Mouse (Mus musculus) heart, adult 18-20 months (tissue): ENCODE results near the gene Pik3ap1. TPM values are rescaled to one million over a fixed set of nuclear protein-coding genes. Genes with fewer than 3 reads are reported as not detected.
A peak's percentile ranks its signal among the peaks of the same experiment; 100 is the strongest.
"Not testable (repeated sequence)": the region's sequence is repeated elsewhere in the genome, so short reads cannot be mapped to it uniquely, and the experiment has no call there.

ENCODE experiments used
- DNase-seq, 2 experiments: peaks; one replicate each; pipeline ENCODE4 v3.0.0; 2021 to 2022; ENCODE audit warnings: mixed read lengths in 1 of 2
- long read RNA-seq, 2 experiments: library from polyadenylated mRNA; stranded (forward); transcript quantifications; one replicate each; pipeline ENCODE4 v2.0.0; 2021
- total RNA-seq, 2 experiments: library from RNA; stranded (reverse); gene quantifications; 2 replicates each; pipeline ENCODE4 v1.2.3; 2021

The Pik3ap1 gene
- 1 to 10 TPM; 1.0 to 2.5 TPM for total RNA-seq
- long read RNA-seq, experiment 1, result 0 reads
- long read RNA-seq, experiment 2, partial matches to known transcripts, result 1 of 1 reads
- long read RNA-seq, experiment 2, other reads (novel, unspliced or antisense), result 0 of 1 reads

DNA sequence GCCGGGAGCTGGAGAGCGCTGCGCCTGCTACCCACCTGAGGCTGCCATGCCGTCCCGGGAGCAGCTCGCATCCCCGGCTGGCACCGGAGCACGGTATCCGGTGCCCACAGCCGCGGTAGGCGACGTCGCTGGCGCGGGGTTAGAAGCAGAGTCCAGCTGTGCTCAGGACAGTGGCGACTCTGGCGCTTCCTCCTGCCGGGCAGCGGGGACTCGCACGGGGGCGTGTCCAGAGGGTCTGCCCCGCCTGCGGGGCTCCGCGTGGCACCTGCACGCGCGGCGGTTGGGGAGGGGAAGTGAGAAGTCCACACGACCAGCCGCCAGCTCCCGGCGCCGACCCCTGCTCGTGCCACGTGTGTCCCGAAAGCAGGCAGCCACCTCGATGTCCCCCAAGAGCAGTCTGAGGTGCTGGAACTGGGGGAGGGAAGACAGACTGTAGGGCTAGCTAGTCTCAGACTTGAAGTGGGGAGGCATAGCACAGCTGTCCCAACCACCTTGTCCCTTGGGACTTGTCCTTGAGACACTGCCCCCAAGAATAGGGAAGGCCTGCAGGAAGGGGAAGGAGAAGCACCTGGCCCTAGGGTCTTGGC is at the start of gene Pik3ap1:
Gene Pik3ap1, minus strand, starts transcription at position 181 of the 587 bp plus-strand sequence.
- DNase-seq, result peak; percentile 32 to 61

DNA sequence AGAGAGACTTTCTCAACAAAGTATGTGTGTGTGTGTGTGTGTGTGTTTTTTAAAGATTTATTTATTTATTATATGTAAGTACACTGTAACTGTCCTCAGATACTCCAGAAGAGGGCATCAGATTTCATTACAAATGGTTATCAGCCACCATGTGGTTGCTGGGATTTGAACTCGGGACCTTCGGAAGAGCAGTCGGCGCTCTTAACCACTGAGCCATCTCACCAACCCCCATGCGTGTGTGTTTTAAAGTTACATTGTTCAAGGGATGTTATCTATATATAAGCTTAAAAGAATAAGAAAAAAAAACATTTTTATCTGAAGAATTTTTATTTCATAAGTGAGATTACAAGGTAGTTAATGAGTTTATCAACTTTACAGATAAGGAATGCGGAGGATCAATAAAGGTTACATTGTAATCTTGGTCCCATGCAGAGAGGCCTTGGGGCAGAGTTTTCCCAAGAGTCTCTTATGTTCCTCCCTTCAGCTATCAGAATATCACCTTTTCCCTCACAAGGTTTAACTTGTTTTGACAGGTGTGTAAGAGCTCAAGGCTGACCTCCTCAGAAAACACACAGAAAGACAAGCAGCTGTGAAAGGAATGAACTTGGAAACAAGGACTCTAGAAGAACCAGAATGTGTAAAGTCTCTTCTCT is 46.7 kb upstream of the Pik3ap1 start:
- DNase-seq, result not testable (repeated sequence)

DNA sequence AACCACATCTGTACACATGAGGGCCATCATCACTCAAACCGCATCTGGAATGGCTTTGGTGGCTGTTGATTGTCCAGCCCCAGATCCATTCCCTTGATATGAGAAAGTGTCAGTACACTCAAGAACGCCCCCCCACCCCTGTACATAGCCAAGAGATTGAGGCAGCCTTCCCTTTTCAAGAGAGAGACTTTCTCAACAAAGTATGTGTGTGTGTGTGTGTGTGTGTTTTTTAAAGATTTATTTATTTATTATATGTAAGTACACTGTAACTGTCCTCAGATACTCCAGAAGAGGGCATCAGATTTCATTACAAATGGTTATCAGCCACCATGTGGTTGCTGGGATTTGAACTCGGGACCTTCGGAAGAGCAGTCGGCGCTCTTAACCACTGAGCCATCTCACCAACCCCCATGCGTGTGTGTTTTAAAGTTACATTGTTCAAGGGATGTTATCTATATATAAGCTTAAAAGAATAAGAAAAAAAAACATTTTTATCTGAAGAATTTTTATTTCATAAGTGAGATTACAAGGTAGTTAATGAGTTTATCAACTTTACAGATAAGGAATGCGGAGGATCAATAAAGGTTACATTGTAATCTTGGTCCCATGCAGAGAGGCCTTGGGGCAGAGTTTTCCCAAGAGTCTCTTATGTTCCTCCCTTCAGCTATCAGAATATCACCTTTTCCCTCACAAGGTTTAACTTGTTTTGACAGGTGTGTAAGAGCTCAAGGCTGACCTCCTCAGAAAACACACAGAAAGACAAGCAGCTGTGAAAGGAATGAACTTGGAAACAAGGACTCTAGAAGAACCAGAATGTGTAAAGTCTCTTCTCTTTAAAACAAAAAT is 41.2 kb upstream of the Pik3ap1 start:
- not testable (repeated sequence) for DNase-seq

DNA sequence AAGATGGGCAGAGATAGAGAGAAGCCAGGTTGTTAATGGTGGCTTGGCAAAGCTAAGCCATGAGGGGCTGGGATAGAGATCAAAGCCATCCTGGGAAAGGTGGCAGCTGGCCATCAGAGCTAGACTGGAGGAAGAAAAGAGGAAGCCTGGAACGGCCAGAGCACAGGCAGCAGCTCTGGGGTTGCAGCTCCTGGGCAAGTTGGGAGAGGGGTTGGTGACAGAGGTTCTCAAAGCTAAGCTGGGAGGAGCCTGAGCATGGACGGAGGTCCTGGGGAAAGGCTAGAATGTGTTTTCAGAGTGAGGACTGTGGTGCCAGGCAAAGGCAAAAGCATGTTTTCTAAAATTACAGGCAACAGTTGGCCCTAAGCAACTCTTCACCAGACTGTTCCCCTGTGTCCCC is 36.4 kb upstream of the Pik3ap1 start:
- no peak for DNase-seq

DNA sequence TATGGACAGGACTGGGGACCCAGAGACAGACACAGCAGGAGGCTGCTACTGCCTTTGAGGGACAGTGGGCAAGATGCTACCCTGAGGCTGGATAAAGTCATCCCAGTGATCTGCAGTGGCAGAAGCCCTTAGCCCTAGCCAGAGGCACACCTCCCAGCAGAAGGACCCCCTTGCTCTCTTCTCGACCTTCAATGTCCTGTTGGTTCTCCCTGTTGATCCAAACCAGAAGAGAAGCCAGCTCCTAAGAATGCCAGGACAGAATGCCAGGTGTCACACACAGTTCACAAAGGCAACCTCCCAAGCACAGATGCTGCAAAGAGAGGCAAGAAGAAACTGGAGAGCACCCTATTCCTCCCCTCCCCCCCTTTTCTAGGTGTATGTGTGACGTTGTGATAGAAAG is 33.9 kb upstream of the Pik3ap1 start:
- DNase-seq, result no peak

DNA sequence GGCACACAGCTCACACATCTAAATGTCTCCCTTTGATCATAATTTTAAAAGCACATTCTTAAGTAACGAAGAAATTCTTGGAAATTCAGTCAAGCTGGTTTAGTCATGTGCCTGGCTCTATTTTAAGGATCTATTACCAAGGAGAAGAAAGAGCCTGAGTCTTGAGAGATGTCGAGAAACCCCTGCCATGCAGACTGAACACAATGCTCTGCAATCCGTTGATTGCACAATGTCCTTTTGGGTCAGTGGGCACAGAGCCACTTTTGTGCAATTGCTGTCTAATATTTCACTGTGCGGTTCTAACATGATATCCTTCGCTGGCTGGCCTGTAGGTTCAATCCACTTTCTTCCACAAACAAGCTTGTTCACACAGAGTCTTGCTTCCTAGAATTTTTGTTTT is 33.1 kb upstream of the Pik3ap1 start:
- no peak for DNase-seq

DNA sequence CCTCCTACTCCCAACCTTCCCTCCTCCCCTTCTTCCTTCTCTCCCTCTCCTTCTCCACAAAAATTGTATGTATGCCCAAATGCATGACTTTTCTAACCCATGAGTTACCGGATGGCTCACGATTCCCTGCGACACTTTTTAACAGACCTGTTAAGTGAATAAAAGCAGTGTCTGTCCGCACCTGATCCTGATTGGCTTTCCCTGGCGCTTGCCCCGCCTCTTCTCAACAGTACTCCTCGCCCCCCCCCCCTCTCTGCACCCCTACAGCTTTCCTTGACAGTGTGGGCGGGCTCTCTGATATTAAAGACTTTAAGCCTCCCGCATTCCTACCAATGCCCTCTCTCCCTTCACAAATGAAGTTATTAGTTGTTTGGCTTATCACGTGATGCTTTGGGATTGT is 31.3 kb upstream of the Pik3ap1 start:
- DNase-seq, result no peak

DNA sequence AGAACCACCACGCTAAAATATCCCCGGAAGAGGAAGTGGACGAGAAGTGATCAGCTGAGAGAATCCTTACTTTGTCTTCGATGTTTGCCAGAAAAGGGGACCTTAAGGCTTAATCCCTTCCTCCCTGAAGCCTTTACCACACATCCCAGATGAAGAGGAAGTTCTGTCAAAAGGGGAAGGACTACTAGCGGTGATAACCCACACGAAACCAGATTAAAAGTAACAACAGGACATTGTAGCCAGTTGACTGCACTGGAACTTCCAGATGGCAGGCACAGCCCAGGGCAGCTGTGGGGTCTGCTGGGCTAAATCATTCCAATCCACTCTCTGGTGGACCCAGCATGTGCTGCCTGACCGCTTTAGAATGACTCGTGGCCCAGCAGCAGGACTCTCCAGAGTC is 17.7 kb upstream of the Pik3ap1 start:
- DNase-seq, result peak in 1 of 2 experiments; percentile 31

DNA sequence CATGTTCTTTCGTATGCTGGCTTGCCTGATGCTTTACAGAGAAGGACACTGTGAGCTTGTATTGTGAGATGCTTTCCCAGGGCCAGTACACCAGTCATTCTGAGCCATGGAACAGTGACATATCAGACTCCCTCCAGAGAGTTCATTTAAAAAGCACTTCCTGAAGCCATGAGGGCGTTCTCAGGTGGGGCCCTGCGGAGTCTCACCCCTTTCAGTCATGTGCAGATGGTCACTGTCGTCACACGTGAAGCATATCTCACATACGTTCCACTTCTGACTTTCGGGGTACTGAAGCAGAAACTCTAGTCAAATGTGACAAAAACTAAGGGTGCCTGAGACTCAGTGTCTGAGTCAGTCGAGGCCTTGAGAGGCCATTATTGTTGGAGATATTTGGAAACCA is 6.0 kb upstream of the Pik3ap1 start:
- DNase-seq, result no peak

DNA sequence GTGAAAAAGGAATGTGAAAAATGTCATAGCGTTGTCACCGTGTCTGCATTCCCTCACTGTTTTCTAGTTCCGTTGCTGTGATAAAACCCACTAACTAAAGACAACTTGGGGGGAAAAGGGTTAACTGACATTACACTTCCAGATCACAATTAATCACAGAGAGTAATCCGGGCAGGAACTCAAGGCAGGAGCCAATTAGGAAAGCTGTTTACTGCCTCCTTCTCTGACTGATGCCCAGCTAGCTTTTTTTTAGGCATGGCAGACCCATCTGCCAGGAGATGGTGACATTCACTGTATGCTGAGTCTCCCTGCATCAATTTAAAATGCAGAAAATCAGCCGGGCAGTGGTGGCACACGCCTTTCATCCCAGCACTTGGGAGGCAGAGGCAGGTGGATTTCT is 4.4 kb upstream of the Pik3ap1 start:
- no peak for DNase-seq

DNA sequence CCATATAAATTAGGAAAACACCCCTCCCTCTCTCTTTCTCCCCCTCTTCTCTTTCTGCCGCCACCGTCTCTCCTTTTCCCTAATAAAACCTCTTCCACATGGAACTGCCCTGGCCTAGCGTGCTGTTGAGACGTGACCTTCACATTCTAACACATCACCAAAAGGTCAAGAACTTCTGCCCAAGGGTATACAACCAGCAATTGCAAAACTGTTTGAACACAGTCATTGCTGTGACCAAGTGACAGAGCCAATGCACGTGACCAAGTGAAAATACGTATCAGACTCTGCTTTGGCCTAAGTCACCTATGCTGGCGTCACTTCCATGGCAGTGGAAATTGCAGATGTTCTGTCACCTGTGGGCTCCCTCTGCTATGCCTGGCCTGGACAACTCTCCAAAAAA is 3.3 kb upstream of the Pik3ap1 start:
- DNase-seq, result no peak

DNA sequence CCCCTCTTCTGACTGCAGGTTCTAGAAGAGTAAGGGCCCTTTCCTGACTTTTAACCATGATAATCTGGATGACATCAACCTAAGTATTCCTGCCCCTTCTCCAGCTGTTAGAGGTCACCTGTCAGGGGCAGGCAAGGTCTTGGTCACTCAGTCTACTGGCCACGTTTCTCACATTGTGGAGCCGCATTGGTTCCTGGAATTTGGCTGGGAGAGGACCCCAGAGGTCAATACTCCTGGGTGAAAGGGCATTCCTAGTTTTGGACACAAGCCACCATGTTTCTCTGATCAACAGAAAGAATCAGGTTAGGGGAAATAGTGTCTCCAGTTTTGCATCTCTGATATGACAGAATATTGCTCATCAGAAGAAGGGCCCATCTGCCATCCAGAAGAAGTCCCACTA is 2.4 kb upstream of the Pik3ap1 start:
- no peak for DNase-seq

DNA sequence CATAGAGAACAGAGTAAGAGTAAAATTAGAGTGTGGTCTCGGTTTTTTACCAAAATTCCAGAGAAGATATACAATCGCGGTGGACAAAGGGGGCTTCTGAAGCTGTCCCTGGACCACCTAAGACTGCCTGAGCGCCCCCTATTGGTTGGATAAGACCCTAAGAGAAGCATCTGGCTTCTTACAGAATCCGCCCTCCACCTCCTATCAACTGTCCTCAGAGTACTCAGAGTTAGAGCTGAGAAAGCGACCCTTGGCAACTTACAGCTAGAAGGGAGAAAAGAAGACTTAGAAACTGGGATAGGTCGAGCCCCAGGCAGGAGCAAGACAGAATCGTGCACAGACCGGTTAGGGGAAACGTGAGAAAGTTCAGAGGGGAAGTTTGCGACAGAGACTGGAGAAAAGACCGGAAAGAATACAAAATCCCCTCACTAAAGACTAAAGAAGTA is 473 bp downstream of the Pik3ap1 start:
- DNase-seq, result peak in 1 of 2 experiments; percentile 39

DNA sequence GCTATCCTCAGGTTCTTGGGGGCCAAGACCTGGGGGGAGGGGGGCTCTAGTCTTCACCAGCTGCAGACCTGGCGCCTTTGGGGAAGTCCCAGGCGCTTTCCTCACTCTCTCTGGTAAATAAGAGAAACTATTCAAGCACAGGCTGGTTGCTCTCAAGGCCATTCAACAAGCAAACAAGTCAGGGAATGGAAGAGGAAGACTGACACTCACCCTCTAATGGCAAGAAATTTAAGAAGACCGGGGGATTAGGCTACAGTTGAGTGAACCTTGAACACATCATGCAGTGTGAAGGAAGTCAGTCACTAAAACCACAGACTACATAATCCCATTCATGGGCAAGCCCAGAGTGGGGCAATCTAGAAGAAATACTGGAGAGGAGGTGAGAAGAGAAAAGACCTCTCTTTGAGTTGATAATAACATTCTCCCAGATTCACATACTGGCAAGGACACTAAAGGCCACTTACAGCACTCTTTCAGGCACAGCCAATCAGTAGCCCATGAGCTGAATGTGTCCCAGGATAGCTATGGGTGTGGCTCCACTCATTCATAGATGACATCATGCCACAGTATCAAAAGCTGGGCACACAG is 2.4 kb downstream of the Pik3ap1 start:
- DNase-seq, result no peak

DNA sequence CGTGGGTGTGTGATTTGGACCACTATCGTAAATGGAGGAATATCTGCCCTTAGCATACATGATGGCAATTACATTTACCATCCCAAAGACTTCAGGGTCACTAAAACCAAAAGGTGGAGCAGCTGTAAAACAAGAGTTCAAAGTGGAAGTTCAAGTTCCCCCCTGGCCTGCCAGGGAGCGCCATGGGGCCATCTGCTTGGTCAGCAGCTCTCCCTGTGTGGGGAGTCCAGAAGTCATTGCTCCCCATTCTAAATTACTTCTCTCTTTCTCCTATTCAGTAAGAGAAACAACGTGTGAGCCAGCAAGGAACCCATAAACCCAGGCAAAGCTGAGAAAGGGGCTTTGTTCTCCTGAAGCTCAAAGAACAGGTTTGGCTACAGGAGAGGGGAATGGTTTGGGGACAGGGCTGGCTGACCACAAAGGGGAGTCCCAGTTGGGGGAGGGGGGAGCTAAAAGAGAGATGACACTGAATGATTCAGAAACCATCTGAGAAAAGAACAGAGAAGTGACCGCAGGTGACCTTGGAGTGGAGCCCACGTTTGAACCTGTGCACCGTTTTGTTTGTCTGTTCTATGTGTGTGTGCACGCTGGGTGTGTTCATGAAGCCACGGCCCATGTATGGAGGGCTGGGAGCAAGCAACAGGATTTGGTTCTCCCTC is 3.2 kb downstream of the Pik3ap1 start:
- DNase-seq, result peak in 1 of 2 experiments; percentile 54

DNA sequence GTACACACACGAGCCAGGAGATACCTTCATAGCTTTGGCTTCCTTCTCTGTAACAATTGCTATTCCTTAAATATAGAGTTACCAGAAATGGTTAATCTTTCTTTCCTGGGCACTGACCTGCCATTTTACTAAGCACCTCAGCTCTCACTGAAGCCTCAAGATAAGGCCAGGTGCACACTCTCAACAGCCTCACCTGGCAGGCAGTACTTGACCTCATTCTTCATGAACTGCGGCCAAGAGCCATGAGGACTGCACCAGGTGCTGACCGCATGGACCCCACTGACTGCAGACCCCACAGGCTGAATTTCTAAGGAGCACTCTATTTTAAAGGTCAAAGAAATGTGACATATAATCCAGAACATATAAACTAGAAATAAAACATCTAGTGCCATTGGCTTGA is 5.7 kb downstream of the Pik3ap1 start:
- no peak for DNase-seq

DNA sequence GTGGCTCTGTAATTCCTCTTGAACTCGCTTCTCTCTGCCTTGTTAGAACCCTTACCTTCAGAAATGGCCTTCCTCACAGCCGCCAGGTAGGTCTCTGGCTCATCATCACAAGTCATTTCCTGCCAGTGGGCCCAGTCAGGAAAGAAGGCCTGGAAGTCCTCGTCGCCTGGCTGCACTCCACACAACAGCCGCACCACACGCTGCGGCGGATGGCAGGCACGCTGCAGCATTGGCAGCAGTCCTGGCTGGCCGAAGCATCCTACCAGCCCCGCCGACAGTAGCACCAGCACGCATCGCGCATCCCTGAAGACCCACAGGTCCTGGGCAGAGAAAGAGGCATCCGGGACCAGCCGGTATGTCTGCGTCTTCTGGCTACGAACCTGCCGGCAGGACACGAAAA is 9.1 kb downstream of the Pik3ap1 start:
- DNase-seq, result no peak

DNA sequence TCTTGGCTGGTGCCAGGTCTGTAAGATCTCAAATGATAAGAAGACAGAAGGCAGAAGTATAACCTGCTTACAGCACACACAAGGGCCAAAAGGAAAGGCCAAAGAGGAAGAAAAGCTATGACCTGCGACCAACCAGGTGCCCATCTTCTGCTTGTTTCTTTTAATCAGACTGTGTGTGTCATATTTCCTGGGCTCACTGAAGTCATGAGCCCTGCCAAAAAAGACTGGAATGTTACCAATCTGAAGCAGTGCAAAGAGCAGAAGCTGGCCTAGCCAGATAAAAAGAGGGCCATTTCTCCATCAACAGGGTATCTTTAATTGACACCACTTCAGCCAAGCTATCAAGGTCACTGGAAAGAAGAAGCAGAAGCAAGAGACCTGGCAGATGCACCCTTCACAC is 9.8 kb downstream of the Pik3ap1 start:
- no peak for DNase-seq

DNA sequence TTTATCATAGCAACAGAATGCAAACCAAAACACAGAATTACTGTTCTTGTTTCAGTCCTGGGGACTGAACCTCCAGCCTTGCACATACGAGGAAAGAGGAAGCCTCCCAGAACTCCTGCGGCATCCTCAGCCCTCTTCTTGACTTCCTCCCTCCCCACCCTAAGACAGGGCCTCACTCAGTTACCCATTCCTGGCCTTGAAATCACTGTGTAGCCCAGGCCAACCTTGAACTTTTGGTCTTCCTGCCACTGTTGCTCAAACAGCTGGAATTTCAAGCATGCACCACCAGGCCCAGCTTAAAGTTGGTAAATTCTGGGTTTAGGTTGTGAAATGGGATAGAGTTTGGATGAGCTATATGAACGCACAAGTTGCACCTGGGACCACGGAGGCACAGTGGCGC is 10.2 kb downstream of the Pik3ap1 start:
- DNase-seq, result no peak

DNA sequence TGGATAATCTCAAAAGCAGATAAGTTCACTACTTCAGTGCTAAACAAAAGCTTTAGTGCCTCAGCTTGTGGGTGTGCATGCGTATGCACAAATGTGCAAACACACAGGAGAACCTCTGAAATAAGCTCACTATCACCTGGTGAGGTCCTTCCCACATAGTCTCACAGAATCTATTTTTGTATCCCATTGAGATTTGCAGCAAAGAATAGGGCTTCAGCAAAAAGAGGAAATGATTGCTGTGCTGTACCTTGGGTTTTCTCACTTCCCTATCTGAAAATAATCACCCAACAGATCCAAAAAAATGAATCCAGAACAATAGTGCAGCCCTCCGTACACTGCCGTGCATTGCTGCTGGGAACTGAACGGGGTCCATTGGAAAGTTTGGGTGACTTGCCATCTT is 12.6 kb downstream of the Pik3ap1 start:
- DNase-seq, result no peak

DNA sequence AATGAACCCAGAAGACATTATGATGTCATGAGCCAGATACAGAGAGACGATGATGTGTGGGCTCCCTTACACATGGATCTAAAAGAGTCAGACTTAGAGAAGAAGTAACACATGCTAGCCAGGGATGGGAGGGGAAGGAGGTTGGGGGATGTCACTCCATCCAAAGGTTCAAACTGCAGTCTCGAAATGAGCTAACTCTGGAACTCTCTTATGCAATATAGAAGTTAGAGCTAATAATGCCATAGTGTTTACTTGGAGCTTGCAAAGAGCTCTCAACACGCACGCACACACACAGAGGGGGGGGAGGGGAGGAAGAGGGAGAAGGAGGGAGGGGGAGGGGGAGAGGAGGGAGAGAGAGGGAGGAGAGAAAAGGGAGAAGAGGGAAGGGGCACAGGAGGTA is 13.5 kb downstream of the Pik3ap1 start:
- DNase-seq, result no peak
